Mouse (Mus musculus): Measurements from ENCODE around the gene Cd7. TPM values are rescaled to one million over a fixed set of nuclear protein-coding genes. Genes with fewer than 3 reads are reported as not detected.
"Not testable (repeated sequence)": the region's sequence is repeated elsewhere in the genome, so short reads cannot be mapped to it uniquely, and the experiment has no call there.

Gene Cd7
- polyA plus RNA-seq, 1 experiment from 2014 or later = 1.5 TPM

DNA sequence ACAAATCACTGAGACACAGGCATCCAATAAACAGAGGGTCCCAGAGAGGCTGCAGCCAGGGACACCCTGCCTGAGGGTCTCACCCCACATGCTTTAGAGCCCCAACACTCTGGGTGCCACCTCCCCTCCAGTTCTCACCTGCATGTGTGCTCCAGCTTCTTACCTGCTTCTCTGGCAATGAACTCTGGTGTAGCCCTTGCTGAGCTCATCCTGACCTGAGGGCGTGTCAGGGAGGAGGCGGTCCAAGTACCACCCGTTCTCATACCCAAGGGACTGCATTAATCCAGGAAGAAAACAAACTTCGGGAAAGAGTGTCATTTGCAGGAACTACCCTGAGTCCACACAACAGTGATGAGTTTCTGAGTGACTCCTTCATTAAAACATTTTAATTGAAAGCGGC lies 24.2 kb upstream of the Cd7 start, which contains the start of gene Sectm1b:
Sectm1b (minus strand) TSS at position 191 of the 400 bp plus-strand sequence.
- Histone ChIP-seq H3K4me3 (no peak within 1 kb of the TSS), H3K9me3 (no peaks in the 10 kb centered on the region), H3K36me3 (no peaks in the 10 kb centered on the region), H3K27me3 (no peaks in the 10 kb centered on the region), H3K4me2 (no peak within 1 kb of the TSS), H3K4me1 (no peaks in the 10 kb centered on the region), H3K27ac (no peak within 1 kb of the TSS), H3K9ac (no peak within 1 kb of the TSS)
- 66% methylated on average over 5 of the region's 5 CpGs for WGBS
- no peak for ATAC-seq (ENCODE audit: borderline replicate concordance, extremely low read depth, low FRiP score, low TSS enrichment)

DNA sequence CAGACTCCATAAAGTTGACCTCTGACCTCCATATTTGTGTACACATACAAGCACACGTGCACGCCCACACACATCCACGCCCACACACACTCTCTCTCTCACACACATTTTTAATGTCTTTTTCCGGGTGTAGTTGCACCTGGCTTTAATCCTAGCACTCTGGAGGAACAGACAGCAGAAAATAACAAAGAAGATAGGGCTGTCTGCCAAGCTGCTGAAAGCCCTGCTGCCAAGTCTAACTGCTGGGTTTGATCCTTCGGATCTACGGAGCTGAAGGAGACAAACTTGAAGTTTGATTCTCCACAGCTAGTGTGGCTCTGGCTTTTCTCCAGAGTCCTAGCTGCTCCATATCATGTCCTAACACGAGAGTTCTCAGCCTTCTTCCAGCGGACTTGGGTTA lies 22.4 kb upstream of the Cd7 start:
- Histone ChIP-seq H3K9ac (no peak overlapping the region), H3K27ac (no peak overlapping the region), H3K4me3 (no peak overlapping the region), H3K4me2 (no peak overlapping the region), H3K36me3 (no peaks in the 10 kb centered on the region), H3K9me3 (no peaks in the 10 kb centered on the region), H3K4me1 (peaks cover 2% of the 10 kb centered on the region), H3K27me3 (no peaks in the 10 kb centered on the region)
- ATAC-seq (ENCODE audit: borderline replicate concordance, extremely low read depth, low FRiP score, low TSS enrichment) = peak; percentile 41; the same call in 1 of the 2 replicates
- WGBS = 46% methylated on average over 8 of the region's 8 CpGs

DNA sequence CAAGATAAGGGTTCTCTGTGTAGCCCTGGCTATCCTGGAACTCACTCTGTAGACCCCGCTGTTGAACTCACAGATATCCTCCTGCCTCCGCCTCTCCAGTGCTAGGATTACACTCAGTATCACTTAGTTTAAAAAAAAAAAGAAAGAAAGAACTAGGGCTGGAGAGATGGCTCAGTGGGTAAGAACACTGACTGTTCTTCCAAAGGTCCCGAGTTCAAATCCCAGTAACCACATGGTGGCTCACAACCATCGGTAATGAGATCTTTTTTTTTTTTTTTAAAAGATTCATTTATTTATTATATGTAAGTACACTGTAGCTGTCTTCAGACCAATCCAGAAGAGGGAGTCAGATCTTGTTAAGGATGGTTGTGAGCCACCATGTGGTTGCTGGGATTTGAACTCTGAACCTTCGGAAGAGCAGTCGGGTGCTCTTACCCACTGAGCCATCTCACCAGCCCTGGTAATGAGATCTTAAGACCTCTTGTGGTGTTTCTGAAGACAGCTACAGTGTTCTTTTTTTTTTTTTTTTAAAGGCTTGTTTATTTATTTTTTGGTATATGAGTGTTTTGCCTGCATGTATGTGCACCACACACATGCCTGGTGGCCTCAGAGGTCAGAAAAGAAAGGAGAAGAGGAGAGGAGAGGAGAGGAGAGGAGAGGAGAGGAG lies 21.3 kb upstream of the Cd7 start:
- not testable (repeated sequence) for H3K4me1 ChIP-seq; H3K4me2 ChIP-seq; H3K9me3 ChIP-seq; H3K27ac ChIP-seq; H3K4me3 ChIP-seq; H3K27me3 ChIP-seq; H3K36me3 ChIP-seq; ATAC-seq (ENCODE audit: borderline replicate concordance, extremely low read depth, low FRiP score, low TSS enrichment); H3K9ac ChIP-seq
- WGBS = 90% methylated on average over 6 of the region's 6 CpGs

DNA sequence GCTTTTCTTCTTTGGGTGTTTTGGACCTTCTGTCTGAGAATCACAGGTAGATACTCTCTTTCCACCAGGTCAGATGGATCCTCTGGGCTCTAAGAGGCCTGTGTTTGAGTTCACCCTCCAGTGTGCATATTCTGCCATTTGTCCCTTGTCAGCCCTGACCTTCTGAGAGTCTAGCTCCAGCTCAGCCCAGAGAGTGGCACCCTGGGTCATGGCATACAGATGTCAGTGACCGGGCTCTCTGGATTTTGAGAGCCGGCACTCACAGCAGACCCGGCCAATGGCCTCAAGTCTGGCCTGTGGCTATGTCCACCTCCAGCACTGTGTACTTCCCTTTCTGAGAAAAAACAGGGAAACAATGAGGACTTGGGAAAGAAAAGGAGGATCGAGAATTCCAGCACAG lies 20.3 kb upstream of the Cd7 start:
- ATAC-seq (ENCODE audit: borderline replicate concordance, extremely low read depth, low FRiP score, low TSS enrichment) = no peak
- H3K4me3 ChIP-seq = no peak overlapping the region
- no peaks in the 10 kb centered on the region for H3K27me3 ChIP-seq
- H3K4me2 ChIP-seq = no peak overlapping the region
- 82% methylated on average over 4 of the region's 4 CpGs for WGBS
- H3K9me3 ChIP-seq = no peaks in the 10 kb centered on the region
- peaks cover 9% of the 10 kb centered on the region for H3K4me1 ChIP-seq
- no peak overlapping the region for H3K27ac ChIP-seq
- H3K36me3 ChIP-seq = no peaks in the 10 kb centered on the region
- H3K9ac ChIP-seq = no peak overlapping the region

DNA sequence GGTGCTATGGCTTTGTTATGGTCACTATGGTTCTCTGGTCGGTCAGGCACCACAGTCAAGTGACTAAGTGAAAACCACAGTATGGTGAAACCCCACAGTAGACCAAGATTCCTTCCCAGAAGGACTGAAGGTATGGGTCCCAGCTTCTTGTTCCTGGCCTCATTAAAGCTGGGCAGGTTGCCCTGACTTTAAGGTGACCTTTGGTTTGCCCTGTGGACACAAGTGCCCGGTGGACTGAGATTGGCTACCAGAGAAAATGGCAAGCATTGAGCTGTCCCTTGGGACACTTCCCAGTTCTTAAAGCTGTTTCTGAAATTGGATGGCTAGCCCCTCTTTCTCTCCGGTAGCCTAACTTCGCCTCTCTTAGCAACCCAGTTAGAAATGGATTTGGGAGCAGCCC lies 19.7 kb upstream of the Cd7 start:
- Histone ChIP-seq H3K9ac (no peak overlapping the region), H3K4me1 (peaks cover 9% of the 10 kb centered on the region), H3K27me3 (no peaks in the 10 kb centered on the region), H3K9me3 (no peaks in the 10 kb centered on the region), H3K4me3 (no peak overlapping the region), H3K36me3 (no peaks in the 10 kb centered on the region), H3K4me2 (no peak overlapping the region), H3K27ac (no peak overlapping the region)
- no peak for ATAC-seq (ENCODE audit: borderline replicate concordance, extremely low read depth, low FRiP score, low TSS enrichment)
- WGBS = 90% methylated on average over 4 of the region's 4 CpGs

DNA sequence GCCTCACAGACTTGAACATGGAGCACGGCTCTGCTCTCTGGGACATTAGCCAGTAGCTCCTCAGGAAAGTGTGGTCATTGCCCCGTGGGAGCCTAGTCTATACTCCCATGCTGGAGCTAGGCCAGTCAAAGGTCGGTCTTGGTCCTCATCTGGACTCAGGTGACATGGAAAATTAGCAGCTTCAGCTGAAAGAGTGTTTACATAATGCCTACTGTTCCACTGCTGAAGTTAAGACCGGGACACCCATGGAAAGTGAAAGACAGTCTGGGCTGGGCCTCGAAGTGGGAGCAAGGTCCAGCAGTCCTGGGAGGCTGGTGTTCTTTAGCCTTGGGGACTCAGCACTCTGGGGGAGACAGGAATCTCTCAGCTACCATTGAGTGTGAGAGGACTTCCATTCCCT lies 18.9 kb upstream of the Cd7 start:
- no peaks in the 10 kb centered on the region for H3K9me3 ChIP-seq

DNA sequence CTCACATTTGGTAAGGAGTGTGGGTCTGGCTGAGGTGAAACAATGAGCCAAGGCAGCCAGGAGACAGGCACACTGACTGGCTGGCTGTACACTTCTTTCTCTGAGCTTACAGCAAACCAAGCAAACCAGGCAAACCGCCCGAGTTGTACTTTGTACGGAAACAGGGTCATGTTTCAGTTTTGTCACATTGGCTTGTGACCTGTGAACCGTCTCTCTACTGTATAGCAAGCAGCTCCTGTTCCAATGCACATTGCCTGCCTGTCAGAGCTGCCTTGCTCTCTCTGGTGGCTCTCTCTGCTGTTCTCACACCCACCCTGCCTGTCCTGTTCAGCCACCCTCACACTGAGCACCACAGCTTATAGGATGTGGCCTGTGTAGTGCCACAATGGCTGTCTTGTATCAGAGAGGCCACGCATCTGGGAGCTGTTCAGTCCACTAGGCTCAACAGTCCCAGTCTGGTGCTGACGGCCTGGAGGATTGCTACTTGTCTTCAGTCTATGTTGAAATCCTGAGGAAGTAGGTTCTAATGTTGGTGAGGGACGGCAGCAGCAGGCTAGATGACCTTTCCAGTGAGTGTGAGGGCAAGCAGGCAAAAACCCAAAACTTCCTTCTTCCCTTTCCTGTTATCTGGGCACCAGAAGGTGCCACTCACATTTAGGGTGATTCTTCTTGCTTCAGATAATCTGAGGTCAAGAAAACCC lies 17.5 kb upstream of the Cd7 start:
- WGBS = 25% methylated on average over 7 of the region's 7 CpGs
- Histone ChIP-seq H3K27ac (no peak overlapping the region), H3K4me3 (no peak overlapping the region), H3K4me1 (peaks cover 12% of the 10 kb centered on the region), H3K9me3 (no peaks in the 10 kb centered on the region), H3K9ac (no peak overlapping the region), H3K4me2 (no peak overlapping the region), H3K36me3 (no peaks in the 10 kb centered on the region), H3K27me3 (no peaks in the 10 kb centered on the region)
- peak; percentile 56; the same call in 1 of the 2 replicates for ATAC-seq (ENCODE audit: borderline replicate concordance, extremely low read depth, low FRiP score, low TSS enrichment)

More for the DNA sequence above, 18.9 kb upstream of the Cd7 start:
- no peak for ATAC-seq (ENCODE audit: borderline replicate concordance, extremely low read depth, low FRiP score, low TSS enrichment)
- Histone ChIP-seq H3K4me3 (no peak overlapping the region), H3K9ac (no peak overlapping the region), H3K27me3 (no peaks in the 10 kb centered on the region), H3K36me3 (no peaks in the 10 kb centered on the region), H3K27ac (no peak overlapping the region), H3K4me2 (no peak overlapping the region), H3K4me1 (peaks cover 12% of the 10 kb centered on the region)
- WGBS = 70% methylated on average over 5 of the region's 5 CpGs

DNA sequence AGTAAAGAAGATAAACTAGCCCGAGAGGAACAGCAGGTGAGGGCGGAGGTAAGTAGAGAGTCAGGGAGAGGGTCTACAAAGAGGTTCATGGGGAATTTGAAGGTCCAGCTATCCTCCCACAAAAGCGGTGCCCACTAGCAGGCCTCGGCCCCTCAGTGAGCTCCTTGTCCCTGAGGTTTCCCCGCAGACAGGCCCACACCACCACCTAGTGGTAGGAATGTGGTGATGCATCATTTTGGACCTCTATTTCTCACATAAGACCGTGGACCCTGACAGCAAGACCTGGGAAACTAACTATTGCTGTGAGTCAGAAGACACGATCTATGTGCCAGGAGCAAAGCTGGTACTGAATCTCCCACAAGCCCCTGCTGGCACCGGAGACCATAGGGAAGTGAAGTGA lies 14.3 kb upstream of the Cd7 start:
- H3K4me1 ChIP-seq = peaks cover 12% of the 10 kb centered on the region
- H3K9ac ChIP-seq = no peak overlapping the region
- no peaks in the 10 kb centered on the region for H3K27me3 ChIP-seq
- H3K27ac ChIP-seq = no peak overlapping the region
- 10% methylated on average over 8 of the region's 8 CpGs for WGBS
- no peak overlapping the region for H3K4me2 ChIP-seq
- H3K9me3 ChIP-seq = no peaks in the 10 kb centered on the region
- peak; percentile 50; the same call in 1 of the 2 replicates for ATAC-seq (ENCODE audit: borderline replicate concordance, extremely low read depth, low FRiP score, low TSS enrichment)
- H3K36me3 ChIP-seq = no peaks in the 10 kb centered on the region
- H3K4me3 ChIP-seq = no peak overlapping the region

DNA sequence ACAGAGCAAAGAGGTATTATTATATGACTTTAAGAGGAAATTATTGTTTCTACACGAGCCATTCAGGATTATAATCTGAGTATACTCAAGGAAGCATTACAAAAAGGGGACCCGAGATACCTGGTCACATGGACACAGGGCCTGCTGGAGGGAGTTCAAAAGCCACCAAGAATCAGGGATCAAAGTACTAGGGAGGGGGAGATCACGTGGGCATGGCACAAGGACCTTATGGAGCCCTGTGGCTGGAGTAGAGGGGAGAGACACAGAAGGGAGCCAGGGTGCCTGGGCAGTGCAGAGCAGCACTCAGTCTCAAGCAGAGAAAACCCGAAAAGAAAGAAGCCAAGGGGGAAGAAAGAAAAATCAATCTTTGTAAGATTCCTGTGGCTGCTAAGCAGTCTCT lies 13.2 kb upstream of the Cd7 start:
- no peak overlapping the region for H3K9ac ChIP-seq
- H3K36me3 ChIP-seq = no peaks in the 10 kb centered on the region
- WGBS = 62% methylated on average over 4 of the region's 4 CpGs
- H3K4me2 ChIP-seq = no peak overlapping the region
- H3K9me3 ChIP-seq = no peaks in the 10 kb centered on the region
- H3K4me1 ChIP-seq = peaks cover 12% of the 10 kb centered on the region
- H3K27me3 ChIP-seq = no peaks in the 10 kb centered on the region
- ATAC-seq (ENCODE audit: borderline replicate concordance, extremely low read depth, low FRiP score, low TSS enrichment) = no peak
- H3K4me3 ChIP-seq = no peak overlapping the region
- no peak overlapping the region for H3K27ac ChIP-seq

DNA sequence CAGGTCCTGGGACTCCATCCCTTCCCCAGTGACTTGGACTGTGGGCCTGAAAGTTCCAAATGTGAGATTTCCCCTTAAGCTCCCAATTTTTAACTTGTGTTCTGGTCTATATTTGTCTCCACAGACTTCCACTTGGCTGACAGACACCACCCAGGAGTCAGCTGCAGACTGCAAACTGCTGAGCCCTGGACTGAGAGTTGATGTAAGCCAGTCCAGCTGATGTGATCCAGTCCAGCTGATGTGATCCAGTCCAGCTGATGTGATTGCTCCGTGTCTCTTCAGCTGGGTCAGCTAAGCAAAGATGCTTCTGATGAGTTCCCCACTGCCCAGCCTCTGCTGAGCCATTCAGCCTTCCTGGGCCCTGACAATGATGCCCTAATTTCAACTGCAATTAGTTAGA lies 12.6 kb upstream of the Cd7 start:
- Histone ChIP-seq H3K27ac (no peak overlapping the region), H3K27me3 (no peaks in the 10 kb centered on the region), H3K36me3 (no peaks in the 10 kb centered on the region), H3K4me2 (no peak overlapping the region), H3K9me3 (no peaks in the 10 kb centered on the region), H3K9ac (no peak overlapping the region), H3K4me3 (no peak overlapping the region), H3K4me1 (peaks cover 11% of the 10 kb centered on the region)
- ATAC-seq (ENCODE audit: borderline replicate concordance, extremely low read depth, low FRiP score, low TSS enrichment) = no peak
- 48% methylated on average over 1 of the region's 1 CpGs for WGBS

DNA sequence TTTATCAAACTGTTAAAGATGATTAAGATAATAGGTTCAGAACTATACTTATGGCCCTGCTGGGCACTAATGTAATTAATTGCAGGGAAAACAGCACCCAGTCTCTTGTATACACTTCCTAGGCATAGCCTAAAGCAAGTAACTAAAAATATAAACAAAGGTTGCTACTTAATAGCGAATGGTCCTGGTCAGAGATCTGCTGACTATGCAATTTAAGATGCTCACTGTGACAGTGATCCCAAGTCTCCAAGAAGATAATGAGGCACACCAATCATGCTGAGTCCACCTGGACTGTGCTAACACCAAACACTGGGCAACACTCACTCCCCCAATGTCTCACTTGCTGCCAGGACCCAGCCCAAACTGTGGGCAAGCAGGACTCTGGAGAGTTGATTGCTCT lies 10.6 kb upstream of the Cd7 start:
- Histone ChIP-seq H3K36me3 (no peaks in the 10 kb centered on the region), H3K4me1 (0 out of 2 replicates have a peak, but pooled peaks cover 13% of the 10 kb centered on the region), H3K4me2 (no peak overlapping the region), H3K27ac (no peak overlapping the region), H3K9me3 (no peaks in the 10 kb centered on the region), H3K4me3 (no peak overlapping the region), H3K9ac (no peak overlapping the region), H3K27me3 (no peaks in the 10 kb centered on the region)
- no peak for ATAC-seq (ENCODE audit: borderline replicate concordance, extremely low read depth, low FRiP score, low TSS enrichment)
- WGBS = 66% methylated on average over 1 of the region's 1 CpGs

DNA sequence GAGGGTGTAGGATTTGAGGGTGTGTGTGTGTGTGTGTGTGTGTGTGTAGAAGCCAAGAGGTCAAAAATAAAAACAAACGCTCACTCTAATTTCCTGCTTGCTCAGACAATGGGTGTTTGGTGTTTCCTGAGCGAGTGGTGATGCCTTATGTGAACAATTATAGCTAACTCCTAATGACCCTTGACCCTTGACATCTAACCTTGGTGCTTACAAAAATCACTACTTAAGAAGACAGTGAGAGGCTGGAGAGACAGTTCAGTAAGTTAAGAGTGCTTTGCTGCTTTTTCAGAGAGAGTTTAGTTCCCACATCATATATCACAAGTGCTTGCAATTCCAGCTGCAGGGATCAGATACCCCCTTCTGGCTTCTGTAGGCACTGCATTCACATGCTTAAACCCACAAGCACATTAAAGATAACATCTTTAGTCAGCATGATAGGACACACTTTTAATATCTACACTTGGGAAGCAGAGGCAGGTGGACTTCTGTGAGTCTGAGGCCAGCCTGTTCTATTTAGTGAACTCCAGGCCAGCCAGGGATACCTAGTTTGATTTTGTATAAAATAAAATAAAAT lies 8.7 kb upstream of the Cd7 start:
- WGBS = 44% methylated on average over 2 of the region's 2 CpGs

More for the DNA sequence above, 8.7 kb upstream of the Cd7 start:
- Histone ChIP-seq H3K36me3 (no peaks in the 10 kb centered on the region), H3K27me3 (no peaks in the 10 kb centered on the region), H3K4me1 (0 out of 2 replicates have a peak, but pooled peaks cover 10% of the 10 kb centered on the region), H3K4me2 (no peak overlapping the region), H3K9ac (no peak overlapping the region), H3K4me3 (no peak overlapping the region), H3K9me3 (no peaks in the 10 kb centered on the region), H3K27ac (no peak overlapping the region)
- no peak for ATAC-seq (ENCODE audit: borderline replicate concordance, extremely low read depth, low FRiP score, low TSS enrichment)
